Mouse (Mus musculus): ENCODE results near the gene A2ml1.

A2ml1 gene

GRCm38 (mm10) chr6:128549463-128550452, 31.6 kb downstream of the A2ml1 start:
- DNase-seq (ENCODE audit: low spot score): no peak

DNA sequence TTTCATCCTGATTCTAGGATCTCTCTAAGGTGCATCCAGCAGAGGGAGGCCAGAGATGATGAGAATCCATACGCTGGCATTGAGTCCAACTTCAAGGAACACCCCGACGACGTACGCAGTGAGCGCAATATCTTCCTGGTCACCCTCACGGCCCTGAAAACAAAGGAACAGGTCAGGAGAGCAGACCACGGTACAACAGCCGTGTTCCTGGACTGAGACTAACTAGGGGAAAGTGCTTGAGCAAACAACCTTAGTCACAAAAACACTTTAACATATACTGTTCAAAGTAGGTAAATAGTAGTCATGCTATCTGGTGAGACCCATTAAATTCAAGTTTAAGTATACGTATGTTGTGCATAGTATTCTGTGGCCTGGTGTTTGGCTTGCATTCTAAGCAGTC, 32.9 kb downstream of the A2ml1 start:
- DNase-seq (ENCODE audit: low spot score): no peak

DNA sequence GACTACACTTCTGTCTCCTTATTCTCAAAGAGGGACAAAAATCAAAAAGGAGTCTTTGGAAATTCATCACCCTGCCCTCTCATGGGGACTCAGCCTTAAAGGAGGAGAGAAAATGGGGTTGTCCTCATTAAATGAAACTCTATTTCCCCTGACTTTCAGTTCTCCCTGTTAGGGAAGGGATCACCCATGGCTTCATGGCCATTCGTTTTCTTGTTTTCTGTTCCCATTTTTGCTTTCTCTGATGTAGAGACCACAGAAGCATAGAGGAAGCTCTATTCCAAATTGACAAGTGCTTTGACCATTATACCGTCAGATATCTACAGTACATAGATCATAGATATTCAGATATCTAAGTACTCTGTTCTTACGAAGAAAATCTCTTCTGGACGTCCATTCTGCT, 36.0 kb downstream of the A2ml1 start:
- no peak for DNase-seq (ENCODE audit: low spot score)

DNA sequence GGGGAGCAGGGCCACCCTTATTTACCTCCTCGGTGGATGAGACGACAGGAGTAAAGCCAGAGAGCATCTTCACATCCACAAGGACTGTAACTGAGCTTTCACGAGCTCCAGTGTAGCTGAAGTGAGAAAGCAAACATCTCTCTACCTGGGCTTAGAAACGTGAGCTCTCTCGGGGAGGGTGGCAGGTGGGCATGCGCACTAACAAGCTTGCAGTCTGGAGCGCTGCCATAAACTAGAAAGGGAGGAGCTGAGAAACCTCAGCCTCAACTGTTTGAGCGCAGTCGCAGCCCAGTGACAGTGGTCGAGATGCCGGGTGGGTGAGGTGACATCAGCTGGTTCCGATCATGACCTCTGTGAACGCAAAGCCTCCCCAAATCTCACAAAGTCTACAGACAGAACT, 38.2 kb downstream of the A2ml1 start:
- DNase-seq (ENCODE audit: low spot score): no peak

- DNase-seq (ENCODE audit: low spot score): no peak
These were observed 46.2 kb downstream of the A2ml1 start for GRCm38 (mm10) chr6:128535250-128535649.

DNA sequence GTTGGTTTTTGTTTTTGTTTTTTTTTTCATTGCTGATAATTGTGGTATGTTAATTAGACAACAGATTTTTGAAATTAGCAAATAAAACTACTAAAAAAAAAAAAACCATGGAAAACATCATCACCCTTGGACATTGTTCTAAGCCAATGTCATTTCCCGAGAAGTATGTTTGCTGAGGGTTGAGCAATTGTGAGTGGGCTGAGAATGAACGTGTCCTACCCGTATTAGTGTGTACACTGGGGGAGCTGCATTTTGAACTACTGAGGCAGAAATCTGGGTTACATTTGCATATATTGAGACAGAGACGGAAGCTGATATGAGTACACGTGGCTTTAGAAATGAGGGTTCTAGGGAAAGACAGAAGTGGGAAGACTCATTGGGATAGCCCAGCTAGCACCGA, 48.1 kb downstream of the A2ml1 start:
- DNase-seq (ENCODE audit: low spot score): no peak

DNA sequence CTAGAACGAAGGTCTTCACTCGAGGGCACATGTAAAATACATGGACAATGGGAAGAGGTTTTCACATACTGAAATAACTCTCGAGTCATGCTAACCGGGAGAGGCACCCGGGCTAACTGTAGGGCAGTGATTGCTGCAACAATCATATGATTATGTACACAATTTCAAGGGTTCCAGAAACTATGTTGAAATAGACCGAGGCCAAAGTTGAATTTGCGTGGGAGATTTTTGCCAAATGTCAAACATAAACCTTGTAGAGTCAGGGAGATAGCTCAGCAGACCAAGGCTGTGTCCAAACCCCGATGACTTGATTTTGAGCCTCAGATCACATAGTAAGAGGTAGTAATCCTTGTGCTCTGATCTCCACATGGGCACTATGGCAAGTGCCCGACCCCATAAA, 48.7 kb downstream of the A2ml1 start:
- DNase-seq (ENCODE audit: low spot score): no peak

DNA sequence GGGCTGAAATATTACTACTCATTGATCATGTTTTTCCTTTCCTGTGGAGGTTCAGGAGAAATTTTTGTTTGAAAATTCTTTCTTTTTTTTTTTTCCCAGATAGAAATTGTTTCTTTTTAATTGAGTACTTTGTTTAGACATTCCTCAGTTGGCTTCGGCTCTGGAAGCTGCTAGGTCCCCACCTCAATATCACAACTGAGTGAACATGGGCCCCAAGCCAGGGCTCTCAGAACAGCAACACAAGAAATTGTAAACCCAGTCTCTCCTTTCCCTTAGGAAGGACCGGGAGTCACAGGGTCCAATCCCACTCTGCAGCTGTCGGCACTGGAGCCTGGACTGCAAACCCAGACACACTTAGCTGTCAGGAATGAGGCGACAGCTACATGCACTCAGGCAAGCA, 52.9 kb downstream of the A2ml1 start:
- no peak for DNase-seq (ENCODE audit: low spot score)

DNA sequence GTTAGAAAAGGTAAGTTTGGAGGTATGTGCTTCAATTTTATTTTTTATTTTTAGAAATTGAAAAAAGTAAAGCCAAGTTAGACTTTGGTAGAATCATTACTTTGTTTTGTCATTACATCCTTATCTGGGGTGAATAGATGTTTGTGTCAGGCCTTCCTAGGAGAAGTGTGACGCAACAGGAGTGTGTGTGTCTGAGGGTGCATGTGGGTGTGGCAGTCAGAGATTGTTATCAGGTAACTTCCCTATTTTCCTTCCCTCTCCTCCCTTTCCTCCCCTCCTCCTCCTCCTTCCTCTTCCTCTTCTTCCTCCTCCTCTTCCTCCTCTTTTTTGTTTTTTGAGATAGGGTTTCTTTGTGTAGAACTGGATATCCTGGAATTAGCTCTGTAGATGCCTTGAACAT, 54.3 kb downstream of the A2ml1 start:
- DNase-seq (ENCODE audit: low spot score): no peak

DNA sequence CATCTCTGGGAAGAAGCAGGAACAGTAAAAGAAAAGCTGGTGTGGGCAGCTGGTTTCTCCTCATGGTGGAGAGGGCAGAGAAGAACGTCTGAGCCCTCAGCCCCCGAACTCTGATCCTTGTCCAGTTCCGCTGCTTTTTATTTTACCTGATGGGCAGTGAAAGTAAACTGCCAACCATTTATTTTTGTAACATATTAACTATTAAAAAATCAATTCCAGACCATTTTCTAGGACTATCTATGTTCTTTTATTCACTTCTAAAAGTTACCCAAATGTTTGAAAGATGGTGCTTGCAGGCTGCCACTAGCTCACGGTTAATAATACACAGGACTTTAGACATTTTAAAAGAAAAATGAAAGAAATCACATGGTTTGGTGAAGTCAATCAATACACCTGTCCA, 54.8 kb downstream of the A2ml1 start, which contains the start of gene Pzp:
Gene Pzp (minus strand): TSS at position 120 of the 400 bp plus-strand sequence.
- no peak for DNase-seq (ENCODE audit: low spot score)

DNA sequence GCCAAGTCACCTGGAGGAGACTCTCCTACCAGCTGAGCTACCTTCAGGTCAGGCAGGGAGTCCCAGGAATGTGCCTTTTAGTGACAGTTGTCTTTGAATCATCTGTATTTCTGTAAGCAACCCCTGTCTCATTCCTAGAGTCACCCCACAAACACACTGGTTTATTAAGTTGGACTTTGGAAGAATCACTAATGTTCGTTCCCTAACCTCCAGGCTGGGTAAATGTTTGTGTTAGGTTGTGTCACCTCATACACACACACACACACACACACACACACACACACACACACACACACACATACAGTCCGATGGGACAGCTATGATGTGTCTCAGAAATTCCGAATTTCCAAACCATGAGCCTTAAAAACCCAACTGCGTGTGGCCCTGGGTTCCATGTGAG, 55.6 kb downstream of the A2ml1 start:
- DNase-seq (ENCODE audit: low spot score): no peak

DNA sequence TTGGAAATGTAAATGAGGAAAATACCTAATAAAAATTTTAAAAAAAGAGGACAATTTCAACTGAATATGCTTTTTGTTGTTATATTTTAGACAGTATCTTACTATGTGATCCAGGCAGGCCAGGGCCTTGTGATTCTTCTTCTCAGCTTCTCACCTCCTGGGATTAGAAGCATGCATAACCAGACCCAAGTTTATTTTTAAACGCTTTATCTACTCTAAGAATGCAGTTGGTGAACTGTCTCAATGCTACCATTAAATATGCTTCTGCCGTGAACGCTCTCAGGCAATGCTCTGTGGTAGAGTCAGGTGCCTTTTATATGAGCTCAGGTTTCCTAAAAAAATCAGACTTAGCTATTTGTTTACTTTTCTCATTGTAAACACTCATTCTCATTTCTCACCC, 58.0 kb downstream of the A2ml1 start:
- DNase-seq (ENCODE audit: low spot score): no peak

- DNase-seq (ENCODE audit: low spot score): no peak
These were observed 62.2 kb downstream of the A2ml1 start for GRCm38 (mm10) chr6:128519159-128519558.

DNA sequence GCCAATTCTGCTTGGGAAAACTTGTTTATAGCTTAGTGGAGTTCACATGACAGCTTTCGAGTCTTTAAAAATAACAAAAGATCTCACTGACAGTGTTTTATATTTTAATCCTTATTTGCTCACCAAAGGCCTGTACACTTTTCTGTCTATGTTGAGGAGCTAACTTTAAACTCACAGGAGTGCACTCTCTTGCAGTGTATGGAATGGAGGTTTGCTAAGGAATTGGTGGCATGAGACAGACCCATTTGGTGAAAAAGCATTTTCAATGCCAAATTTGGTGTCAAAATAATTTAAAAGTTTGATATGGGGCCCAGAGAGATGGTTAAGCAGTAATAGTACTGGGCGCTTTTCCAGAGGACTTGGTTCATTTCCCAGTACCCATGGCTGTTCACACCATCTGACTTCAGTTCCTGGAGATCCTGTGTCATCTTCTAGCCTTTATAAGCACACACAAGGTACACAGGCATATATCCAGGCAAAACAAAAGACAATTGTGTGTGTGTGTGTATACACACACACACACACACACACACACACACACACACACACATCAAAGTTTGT, 75.7 kb downstream of the A2ml1 start:
- peak; percentile 22 for DNase-seq (ENCODE audit: low spot score)

DNA sequence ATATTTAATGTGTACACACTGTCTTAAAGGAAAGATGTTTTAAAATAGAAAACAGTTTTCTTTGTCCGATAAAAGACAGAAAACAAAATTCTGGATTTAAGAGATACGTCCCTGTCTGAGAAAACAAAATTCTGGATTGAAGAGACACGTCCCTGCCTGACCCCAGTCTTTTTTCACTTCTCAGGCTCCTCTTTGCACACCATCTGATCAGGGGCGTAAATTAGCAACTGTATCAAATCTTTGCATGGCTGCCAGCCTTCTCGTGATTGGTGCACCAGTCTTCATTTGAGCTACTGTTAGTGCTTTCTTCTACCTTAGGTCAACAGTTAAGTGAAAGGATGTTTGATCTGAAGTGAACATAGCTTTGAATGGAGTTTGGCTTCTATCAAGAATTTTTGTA, 76.7 kb downstream of the A2ml1 start:
- DNase-seq (ENCODE audit: low spot score): no peak

DNA sequence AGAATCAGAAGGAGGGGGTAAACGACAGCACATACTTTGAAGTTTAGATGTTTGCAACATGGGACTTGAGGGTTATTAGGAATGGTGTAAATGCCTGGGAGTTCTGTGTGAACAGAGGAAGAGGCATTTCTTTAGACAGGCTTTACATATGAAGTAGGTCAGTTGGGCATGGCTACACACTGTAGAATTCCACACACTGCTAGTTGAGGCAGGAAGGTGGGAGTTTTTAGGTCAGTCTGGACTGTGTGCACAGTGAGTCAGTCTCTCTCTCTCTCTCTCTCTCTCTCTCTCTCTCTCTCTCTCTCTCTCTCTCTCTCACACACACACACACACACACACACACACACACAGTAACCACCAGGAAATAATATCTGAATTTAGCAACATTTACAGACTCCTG, 86.1 kb downstream of the A2ml1 start:
- no peak for DNase-seq (ENCODE audit: low spot score)

DNA sequence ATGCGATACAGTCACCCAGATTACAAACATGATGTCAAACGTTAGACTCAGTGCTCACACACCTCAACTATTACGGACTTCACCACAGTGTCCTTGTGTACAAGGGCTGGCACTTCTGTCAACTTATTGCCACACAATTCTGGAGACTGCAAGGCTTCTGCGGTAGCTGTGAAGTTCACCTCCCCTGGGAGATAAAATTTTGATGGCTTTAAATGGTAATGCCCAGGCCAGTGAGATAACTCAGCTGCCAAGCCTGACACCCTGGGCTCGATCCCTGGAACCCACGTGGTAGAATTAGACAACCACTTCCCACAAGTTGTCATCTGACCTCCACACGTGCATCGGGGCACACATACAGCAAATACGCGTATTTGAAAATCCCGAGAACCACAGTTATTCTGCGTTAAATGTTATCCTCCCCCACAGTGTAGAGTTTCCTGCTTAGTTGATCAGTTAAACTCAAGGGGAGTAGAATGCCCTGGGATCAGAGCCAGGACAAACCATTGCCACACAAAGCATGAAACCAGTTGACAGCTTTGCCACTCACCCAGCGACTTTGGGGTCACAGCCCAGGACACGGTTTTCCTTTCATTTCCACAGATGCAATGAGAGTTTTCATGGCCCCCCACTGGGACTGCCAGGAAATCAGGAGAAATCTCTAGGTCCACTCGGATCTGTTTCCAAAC, 86.6 kb downstream of the A2ml1 start:
- DNase-seq (ENCODE audit: low spot score): no peak

- no peak for DNase-seq (ENCODE audit: low spot score)
These were observed 89.5 kb downstream of the A2ml1 start for GRCm38 (mm10) chr6:128491916-128492315.

DNA sequence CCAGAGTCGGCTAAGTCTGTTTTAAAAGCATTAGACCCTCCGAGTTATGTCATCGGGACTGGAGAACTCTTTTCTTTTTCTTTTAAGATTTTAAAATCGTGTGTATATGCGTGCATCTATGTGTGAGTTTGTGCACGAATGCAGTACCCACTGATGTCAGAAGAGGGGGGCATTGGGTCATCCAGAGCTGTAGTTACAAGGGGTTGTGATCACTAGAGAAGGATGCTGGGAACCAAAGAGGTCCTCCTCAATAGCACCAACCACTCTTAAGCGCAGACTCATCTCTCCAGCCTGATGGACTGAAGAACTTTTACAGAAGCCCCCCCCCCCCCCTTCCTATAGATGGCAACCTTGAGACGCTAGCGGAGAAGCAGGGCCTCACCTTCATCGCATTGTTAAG, 91.3 kb downstream of the A2ml1 start:
- no peak for DNase-seq (ENCODE audit: low spot score)
